Mouse (Mus musculus): ENCODE results near the gene Il2.

Il2 gene

GRCm38 (mm10) chr3:37125655-37126054, at the start of gene Il2:
TSS of gene Il2 (minus strand) at chr3:37125959.
- WGBS = 97% methylated on average over 4 of the region's 4 CpGs

- 68% methylated on average over 10 of the region's 10 CpGs for WGBS
Measured at GRCm38 (mm10) chr3:37174711-37175572, 49.2 kb upstream of the Il2 start.

GRCm38 (mm10) chr3:37173285-37173684, 47.5 kb upstream of the Il2 start:
- 90% methylated on average over 8 of the region's 8 CpGs for WGBS

- WGBS = 95% methylated on average over 2 of the region's 2 CpGs
Measured at GRCm38 (mm10) chr3:37169283-37169682, 43.5 kb upstream of the Il2 start.

GRCm38 (mm10) chr3:37161096-37161495, 35.3 kb upstream of the Il2 start:
- WGBS = 71% methylated on average over 4 of the region's 4 CpGs

- WGBS = 89% methylated on average over 3 of the region's 3 CpGs
Measured at GRCm38 (mm10) chr3:37158246-37158645, 32.5 kb upstream of the Il2 start.

- 59% methylated on average over 8 of the region's 8 CpGs for WGBS
Measured at GRCm38 (mm10) chr3:37157082-37157481, 31.3 kb upstream of the Il2 start.

GRCm38 (mm10) chr3:37154396-37154795, 28.6 kb upstream of the Il2 start:
- 89% methylated on average over 7 of the region's 7 CpGs for WGBS

GRCm38 (mm10) chr3:37153004-37153403, 27.2 kb upstream of the Il2 start:
- 94% methylated on average over 7 of the region's 7 CpGs for WGBS

- WGBS = 65% methylated on average over 10 of the region's 10 CpGs
Measured at GRCm38 (mm10) chr3:37152274-37152673, 26.5 kb upstream of the Il2 start.

GRCm38 (mm10) chr3:37146810-37147209, 21.1 kb upstream of the Il2 start:
- 56% methylated on average over 7 of the region's 7 CpGs for WGBS

GRCm38 (mm10) chr3:37146406-37146805, 20.6 kb upstream of the Il2 start:
- 21% methylated on average over 8 of the region's 8 CpGs for WGBS

GRCm38 (mm10) chr3:37144979-37145378, 19.2 kb upstream of the Il2 start:
- WGBS = 78% methylated on average over 1 of the region's 1 CpGs

- WGBS = 79% methylated on average over 2 of the region's 2 CpGs
Measured at GRCm38 (mm10) chr3:37141827-37142226, 16.1 kb upstream of the Il2 start.

GRCm38 (mm10) chr3:37140168-37140906, 14.6 kb upstream of the Il2 start:
- 95% methylated on average over 6 of the region's 6 CpGs for WGBS

GRCm38 (mm10) chr3:37139192-37139591, 13.4 kb upstream of the Il2 start:
- 85% methylated on average over 3 of the region's 3 CpGs for WGBS

- 79% methylated on average over 4 of the region's 4 CpGs for WGBS
Measured at GRCm38 (mm10) chr3:37137231-37137630, 11.5 kb upstream of the Il2 start.

- WGBS = 73% methylated on average over 2 of the region's 2 CpGs
Measured at GRCm38 (mm10) chr3:37129063-37129462, 3.3 kb upstream of the Il2 start.

GRCm38 (mm10) chr3:37128269-37128668, 2.5 kb upstream of the Il2 start:
- 61% methylated on average over 4 of the region's 4 CpGs for whole genome bisulfite sequencing

- whole genome bisulfite sequencing = 86% methylated on average over 4 of the region's 4 CpGs
Measured at GRCm38 (mm10) chr3:37126162-37126561, 403 bp upstream of the Il2 start.

GRCm38 (mm10) chr3:37084860-37085259, 40.9 kb downstream of the Il2 start:
- WGBS = 86% methylated on average over 4 of the region's 4 CpGs
